Mouse (Mus musculus) cortical plate, adult 2 months (tissue): ENCODE measurements around the gene Tigd3.

ENCODE experiments used
- CTCF ChIP-seq: fragments of 200-500 bp; IDR thresholded peaks from 2 replicates; pipeline ENCODE4 v1.5.1; 2011; ENCODE audit warnings: mild to moderate bottlenecking, control low read depth, low read length; ENCODE audit not compliant: insufficient read depth; ENCODE audit errors: extremely low read depth
- POLR2A ChIP-seq: fragments of 200-500 bp; IDR thresholded peaks from 2 replicates; pipeline ENCODE4 v1.6.1; 2011; ENCODE audit warnings: mild to moderate bottlenecking, low read length, control low read depth; ENCODE audit not compliant: insufficient read depth; ENCODE audit errors: extremely low read depth

GRCm38 (mm10) chr19:5847306-5847796, 46.6 kb downstream of the Tigd3 start:
- no peak for TF ChIP-seq CTCF
- TF ChIP-seq POLR2A, result no peak
